Mouse (Mus musculus) liver, embryonic 13.5 days (tissue): ENCODE data around the gene Acvr1b. TPM values are rescaled to one million over a fixed set of nuclear protein-coding genes. Genes with fewer than 3 reads are reported as not detected.
A peak's percentile ranks its signal among the peaks of the same experiment; 100 is the strongest.

Source experiments
- ATAC-seq: fragments of 200-750 bp; cut with Nextera tagmentation; 2 replicates; pipeline ENCODE4 v1.8.0; 2017; ENCODE audit warnings: low read depth, mild to moderate bottlenecking, moderate number of reproducible peaks, moderate library complexity
- DNase-seq: peaks from one replicate; pipeline ENCODE4 v3.0.0; 2022
- H3K27ac ChIP-seq: fragments of 300-500 bp; sonication (generic); 2 replicates; pipeline ENCODE4 v1.5.1; 2015; ENCODE audit warnings: moderate library complexity, mild to moderate bottlenecking, inconsistent platforms
- H3K27me3 ChIP-seq: fragments of 300-500 bp; sonication (generic); 2 replicates; pipeline ENCODE4 v1.6.1; 2015; ENCODE audit warnings: mild to moderate bottlenecking, inconsistent platforms
- H3K36me3 ChIP-seq: fragments of 300-500 bp; sonication (generic); 2 replicates; pipeline ENCODE4 v1.6.1; 2015; ENCODE audit warnings: mild to moderate bottlenecking, inconsistent platforms
- H3K4me1 ChIP-seq: fragments of 300-500 bp; sonication (generic); replicated peaks from 2 replicates; pipeline ENCODE4 v1.6.1; 2015; ENCODE audit warnings: inconsistent platforms
- H3K4me2 ChIP-seq: fragments of 300-500 bp; sonication (generic); 2 replicates; pipeline ENCODE4 v1.6.1; 2015; ENCODE audit warnings: inconsistent platforms, mild to moderate bottlenecking, moderate library complexity
- H3K4me3 ChIP-seq: fragments of 300-500 bp; sonication (generic); replicated peaks from 2 replicates; pipeline ENCODE4 v1.5.1; 2015; ENCODE audit warnings: mild to moderate bottlenecking, inconsistent platforms
- H3K9ac ChIP-seq: fragments of 300-500 bp; sonication (generic); 2 replicates; pipeline ENCODE4 v1.6.1; 2015; ENCODE audit warnings: mild to moderate bottlenecking, inconsistent platforms
- H3K9me3 ChIP-seq: fragments of 300-500 bp; sonication (generic); replicated peaks from 2 replicates; pipeline ENCODE4 v1.6.1; 2016; ENCODE audit warnings: inconsistent platforms
- WGBS: fragments of 180-500 bp; shearing (Covaris S2); methylation state at CpG from one replicate; pipeline ENCODE4 v1.1.7; 2015; ENCODE audit not compliant: insufficient replicate concordance; 5-methylcytosine and 5-hydroxymethylcytosine counted together
- polyA plus RNA-seq: library from polyadenylated mRNA; unstranded; fragments of >200 nt; fragmentation: Nextera tagmentation; extraction: Ambion mirVana; gene quantifications from 2 replicates; pipeline ENCODE4 v1.2.1, GENCODE M21; 2015

The Acvr1b gene
- polyA plus RNA-seq, 1 experiment from 2014 or later: 1.0 TPM

DNA sequence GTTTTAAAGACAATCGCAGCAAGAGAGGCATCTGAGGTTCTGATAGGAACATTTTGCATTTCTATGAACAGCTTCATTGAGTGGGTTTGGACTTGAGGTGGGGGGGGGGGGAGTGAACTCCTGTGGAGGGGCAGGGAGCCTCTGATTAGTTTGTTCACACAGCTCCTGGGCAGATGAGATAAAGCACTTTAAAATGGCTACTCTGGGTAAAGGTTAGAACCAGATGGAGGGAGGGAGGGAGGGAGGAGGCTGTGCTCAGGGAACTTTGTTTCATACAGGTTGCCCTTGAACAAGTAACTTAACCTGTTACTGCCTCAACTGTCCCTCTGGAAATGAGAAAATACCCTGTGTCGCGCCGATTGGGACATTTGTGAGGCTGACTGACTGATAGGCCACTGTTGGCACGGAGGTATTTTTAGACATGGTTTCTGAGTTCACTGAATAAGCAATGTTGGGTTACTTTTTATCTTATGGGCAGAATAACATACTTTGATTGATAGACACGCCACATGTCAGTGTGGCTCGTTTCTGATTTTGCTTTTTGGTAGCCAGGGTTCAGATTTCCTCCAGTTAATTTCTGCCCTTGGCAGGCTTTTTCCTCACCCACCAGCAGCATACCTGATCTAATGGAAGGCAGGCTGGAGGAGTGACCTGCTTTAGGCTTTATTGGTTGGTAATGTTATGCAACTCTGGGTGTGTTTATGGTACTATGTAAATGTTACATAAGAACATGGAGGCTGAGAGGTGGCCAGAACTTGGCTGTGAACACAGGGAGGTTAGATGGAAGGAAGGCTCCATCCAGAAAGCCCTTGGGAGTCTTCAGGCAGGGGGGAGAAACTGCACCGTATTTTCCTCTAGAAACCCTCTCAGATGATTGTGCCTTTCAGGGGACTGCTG, 3.2 kb downstream of the Acvr1b start:
- no peaks in the 10 kb centered on the region for H3K9me3 ChIP-seq
- 0 out of 2 replicates have a peak overlapping the region, but pooled peaks have one; percentile 23 for H3K9ac ChIP-seq
- peaks cover 74% of the 10 kb centered on the region for H3K4me1 ChIP-seq
- WGBS: 9% methylated on average over 8 of the region's 8 CpGs
- H3K27ac ChIP-seq: peak overlapping the region; percentile 65
- ATAC-seq (peak; percentile 38), DNase-seq (no peak)
- H3K4me3 ChIP-seq: no peak overlapping the region
- peak overlapping the region; percentile 92 for H3K4me2 ChIP-seq
- H3K27me3 ChIP-seq: peaks cover 28% of the 10 kb centered on the region
- H3K36me3 ChIP-seq: no peaks in the 10 kb centered on the region

DNA sequence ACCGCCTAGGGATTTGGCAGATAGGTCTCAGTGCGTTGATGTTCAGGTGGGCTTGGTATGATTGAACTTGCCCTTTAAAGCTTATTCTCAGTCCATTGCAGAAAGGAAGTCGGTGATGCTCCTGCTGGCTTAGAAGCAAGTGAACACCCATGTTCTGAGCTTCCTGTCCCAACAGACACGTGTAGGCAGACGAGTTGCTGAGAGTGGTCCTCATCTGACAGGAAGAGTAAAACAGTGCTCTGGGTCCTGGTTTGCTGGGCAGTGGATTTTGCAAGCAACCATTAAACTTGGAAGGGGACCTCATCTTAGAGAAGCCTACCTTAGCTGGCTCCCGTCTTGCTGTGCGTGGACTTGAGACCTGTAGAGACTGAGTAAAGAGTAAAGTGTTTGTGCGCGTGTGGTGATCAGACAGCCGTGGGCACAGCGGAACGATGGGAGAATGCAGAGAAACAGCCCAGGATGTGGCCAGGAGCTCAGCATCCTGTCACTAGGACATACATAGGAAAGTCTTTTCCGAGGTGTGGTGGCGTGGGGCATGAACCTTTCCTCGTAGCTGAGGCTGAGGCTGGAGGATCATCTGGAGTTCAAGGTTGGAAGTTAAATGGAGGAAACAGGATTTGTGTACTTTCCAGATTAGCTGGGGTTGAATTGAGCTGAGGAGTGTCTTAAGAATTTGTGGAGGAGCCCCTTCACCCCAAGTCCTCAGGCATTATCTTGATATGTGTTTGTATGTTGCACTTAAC, 6.7 kb downstream of the Acvr1b start:
- Histone ChIP-seq H3K27ac (no peak overlapping the region), H3K4me3 (no peak overlapping the region), H3K9ac (no peak overlapping the region), H3K27me3 (peaks cover 13% of the 10 kb centered on the region; the same call in 1 of the 2 replicates), H3K4me1 (peaks cover 54% of the 10 kb centered on the region), H3K9me3 (peaks cover 2% of the 10 kb centered on the region; the same call in 1 of the 2 replicates), H3K4me2 (no peak overlapping the region), H3K36me3 (peaks cover 2% of the 10 kb centered on the region; the same call in 1 of the 2 replicates)
- ATAC-seq: no peak
- DNase-seq: no peak
- WGBS: 50% methylated on average over 15 of the region's 15 CpGs

DNA sequence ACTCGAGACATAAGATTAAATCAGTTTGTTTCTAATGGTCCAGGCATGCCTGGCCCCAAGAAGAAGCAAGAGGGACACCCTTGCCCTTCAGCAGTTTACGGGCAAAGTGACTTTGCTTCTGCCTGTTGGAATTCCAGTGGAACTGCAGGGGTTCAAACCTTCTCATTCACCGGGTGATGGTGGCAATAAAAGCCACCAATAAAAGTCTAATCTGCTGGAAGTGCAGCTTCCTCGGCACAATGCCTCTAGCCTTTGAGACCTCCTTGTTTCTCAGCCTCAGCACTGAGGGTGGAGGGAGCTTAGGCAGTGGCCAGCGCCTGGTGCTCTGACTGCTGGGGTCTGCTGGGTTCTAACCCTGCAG, 7.2 kb downstream of the Acvr1b start:
- Histone ChIP-seq H3K4me1 (peaks cover 49% of the 10 kb centered on the region), H3K9ac (no peak overlapping the region), H3K9me3 (peaks cover 4% of the 10 kb centered on the region; the same call in 1 of the 2 replicates), H3K4me2 (no peak overlapping the region), H3K4me3 (no peak overlapping the region), H3K36me3 (peaks cover 4% of the 10 kb centered on the region; the same call in 1 of the 2 replicates), H3K27me3 (peaks cover 7% of the 10 kb centered on the region; the same call in 1 of the 2 replicates), H3K27ac (no peak overlapping the region)
- DNase-seq (no peak), ATAC-seq (no peak)
- 43% methylated on average over 5 of the region's 5 CpGs for WGBS

DNA sequence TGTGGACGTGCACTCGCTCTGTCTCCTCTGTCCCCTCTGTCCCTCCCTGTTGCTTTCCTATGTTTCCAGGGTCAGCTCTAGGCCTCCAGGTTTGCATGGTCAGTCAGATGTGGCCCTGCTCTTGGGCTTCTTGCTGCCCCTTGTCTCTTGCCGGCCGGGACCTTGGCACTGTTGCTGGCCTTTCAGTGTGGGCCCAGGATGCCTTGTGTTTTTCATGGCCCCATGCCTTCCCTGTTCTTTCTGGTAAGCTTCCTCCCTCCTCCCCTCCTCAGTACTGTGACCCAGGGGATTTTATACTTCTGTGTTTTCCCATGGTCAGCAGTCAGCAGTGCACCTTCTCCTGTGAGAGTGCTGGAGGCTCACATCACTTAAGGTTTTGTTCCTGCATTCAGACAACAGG, 7.6 kb downstream of the Acvr1b start:
- no peak overlapping the region for H3K27ac ChIP-seq
- no peak overlapping the region for H3K9ac ChIP-seq
- ATAC-seq: no peak
- H3K4me2 ChIP-seq: no peak overlapping the region
- H3K9me3 ChIP-seq: peaks cover 4% of the 10 kb centered on the region; the same call in 1 of the 2 replicates
- WGBS: 59% methylated on average over 4 of the region's 4 CpGs
- peaks cover 7% of the 10 kb centered on the region; the same call in 1 of the 2 replicates for H3K27me3 ChIP-seq
- no peak for DNase-seq
- H3K36me3 ChIP-seq: peaks cover 4% of the 10 kb centered on the region; the same call in 1 of the 2 replicates
- H3K4me3 ChIP-seq: no peak overlapping the region
- peaks cover 44% of the 10 kb centered on the region for H3K4me1 ChIP-seq

DNA sequence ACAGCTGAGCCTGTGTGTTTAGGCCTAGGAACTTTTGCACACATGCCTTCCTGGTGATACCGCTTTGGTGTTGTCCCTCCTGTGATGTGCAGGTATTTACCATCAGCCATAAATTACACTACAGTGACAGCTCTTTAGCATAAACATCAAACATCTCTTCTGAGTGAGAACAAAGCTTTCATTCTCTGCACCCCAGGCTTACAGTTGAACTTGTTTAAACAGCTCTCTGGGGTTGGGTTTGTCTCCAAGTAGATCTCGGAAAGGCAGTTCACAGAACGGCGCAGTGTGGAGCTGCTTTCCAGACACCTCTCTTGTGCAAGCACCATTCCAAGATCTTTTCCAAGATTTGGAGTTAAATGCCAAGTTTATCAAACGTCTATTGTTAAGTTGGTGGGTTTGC, 8.8 kb downstream of the Acvr1b start:
- no peak overlapping the region for H3K27ac ChIP-seq
- 66% methylated on average over 5 of the region's 5 CpGs for WGBS

DNA sequence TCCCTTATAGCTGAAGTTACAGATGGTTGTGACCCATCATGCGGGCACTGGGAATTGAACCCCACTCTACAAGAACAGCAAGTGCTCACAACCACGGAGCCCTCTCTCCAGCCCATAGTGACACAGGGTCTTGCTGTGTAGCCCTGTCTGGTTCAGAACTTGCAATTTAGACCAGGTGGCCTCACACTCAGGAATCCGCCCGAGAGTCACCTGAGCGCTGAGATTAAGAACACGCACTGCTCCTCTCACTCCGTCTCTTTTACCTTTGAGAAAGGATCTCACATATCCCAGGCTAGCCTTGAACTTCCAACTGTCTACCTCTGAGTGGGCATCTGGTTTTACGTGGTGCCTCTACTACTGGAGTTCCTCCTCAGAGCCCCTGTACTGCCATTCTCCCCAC, 10.4 kb downstream of the Acvr1b start:
- no peak overlapping the region for H3K4me2 ChIP-seq
- no peak overlapping the region for H3K4me3 ChIP-seq
- ATAC-seq (no peak), DNase-seq (no peak)
- H3K36me3 ChIP-seq: peaks cover 4% of the 10 kb centered on the region; the same call in 1 of the 2 replicates
- H3K4me1 ChIP-seq: peaks cover 24% of the 10 kb centered on the region
- peaks cover 4% of the 10 kb centered on the region; the same call in 1 of the 2 replicates for H3K9me3 ChIP-seq
- H3K27ac ChIP-seq: no peak overlapping the region
- peaks cover 4% of the 10 kb centered on the region; the same call in 1 of the 2 replicates for H3K27me3 ChIP-seq
- 85% methylated on average over 8 of the region's 8 CpGs for WGBS
- H3K9ac ChIP-seq: no peak overlapping the region

More for the DNA sequence above, 8.8 kb downstream of the Acvr1b start:
- H3K4me2 ChIP-seq: no peak overlapping the region
- H3K4me3 ChIP-seq: no peak overlapping the region
- H3K9ac ChIP-seq: no peak overlapping the region
- H3K27me3 ChIP-seq: peaks cover 7% of the 10 kb centered on the region; the same call in 1 of the 2 replicates
- H3K36me3 ChIP-seq: peaks cover 4% of the 10 kb centered on the region; the same call in 1 of the 2 replicates
- ATAC-seq (no peak), DNase-seq (no peak)
- H3K4me1 ChIP-seq: peaks cover 33% of the 10 kb centered on the region
- peaks cover 4% of the 10 kb centered on the region; the same call in 1 of the 2 replicates for H3K9me3 ChIP-seq

DNA sequence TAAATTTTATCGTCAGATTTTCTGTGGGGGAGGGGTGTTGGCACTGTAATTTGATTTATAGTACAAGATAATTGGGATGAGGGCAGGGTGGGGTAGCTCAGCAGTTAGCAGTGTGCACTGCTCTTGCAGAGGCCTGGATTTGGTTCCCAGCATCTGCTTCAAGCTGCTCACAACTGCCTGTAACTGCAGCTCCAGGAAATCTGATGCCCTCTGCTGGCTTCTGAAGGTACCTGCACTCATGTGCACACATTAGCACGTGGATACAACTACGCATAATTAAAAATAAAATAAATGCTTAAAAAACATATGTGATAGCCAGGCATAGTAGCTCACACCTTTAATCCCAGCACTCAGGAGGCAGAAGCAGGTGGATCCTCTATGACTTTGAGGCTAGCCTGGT, 11.7 kb downstream of the Acvr1b start:
- H3K9ac ChIP-seq: no peak overlapping the region
- peaks cover 4% of the 10 kb centered on the region; the same call in 1 of the 2 replicates for H3K9me3 ChIP-seq
- H3K27me3 ChIP-seq: no peaks in the 10 kb centered on the region
- no peak overlapping the region for H3K27ac ChIP-seq
- no peak overlapping the region for H3K4me3 ChIP-seq
- ATAC-seq (no peak), DNase-seq (no peak)
- peaks cover 4% of the 10 kb centered on the region; the same call in 1 of the 2 replicates for H3K36me3 ChIP-seq
- 82% methylated on average over 3 of the region's 3 CpGs for WGBS
- H3K4me2 ChIP-seq: no peak overlapping the region
- peaks cover 26% of the 10 kb centered on the region for H3K4me1 ChIP-seq

DNA sequence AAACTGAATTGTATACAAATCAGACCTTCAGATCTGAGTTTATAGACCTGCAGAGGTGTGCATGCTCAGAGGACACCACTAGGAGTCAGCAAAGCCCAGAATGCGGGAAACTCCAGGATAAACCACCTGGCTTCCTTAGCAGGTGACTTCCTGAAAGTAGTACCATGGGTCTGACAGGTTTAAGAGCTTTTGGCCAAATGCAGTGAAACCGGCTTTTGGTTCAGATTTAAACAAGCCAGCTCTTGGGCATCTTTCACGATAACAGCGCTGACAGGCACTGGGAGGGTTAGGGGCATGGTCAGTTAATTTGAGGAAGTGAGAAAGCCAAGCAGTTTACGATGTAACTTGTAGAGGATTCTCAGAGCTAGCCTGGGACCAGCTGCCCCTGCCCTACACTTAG, 14.0 kb downstream of the Acvr1b start:
- Histone ChIP-seq H3K36me3 (peaks cover 4% of the 10 kb centered on the region; the same call in 1 of the 2 replicates), H3K27ac (no peak overlapping the region), H3K27me3 (no peaks in the 10 kb centered on the region), H3K9me3 (peaks cover 4% of the 10 kb centered on the region; the same call in 1 of the 2 replicates), H3K4me1 (peaks cover 40% of the 10 kb centered on the region), H3K9ac (no peak overlapping the region), H3K4me2 (no peak overlapping the region), H3K4me3 (no peak overlapping the region)
- 25% methylated on average over 5 of the region's 5 CpGs for WGBS
- DNase-seq: no peak
- no peak for ATAC-seq

DNA sequence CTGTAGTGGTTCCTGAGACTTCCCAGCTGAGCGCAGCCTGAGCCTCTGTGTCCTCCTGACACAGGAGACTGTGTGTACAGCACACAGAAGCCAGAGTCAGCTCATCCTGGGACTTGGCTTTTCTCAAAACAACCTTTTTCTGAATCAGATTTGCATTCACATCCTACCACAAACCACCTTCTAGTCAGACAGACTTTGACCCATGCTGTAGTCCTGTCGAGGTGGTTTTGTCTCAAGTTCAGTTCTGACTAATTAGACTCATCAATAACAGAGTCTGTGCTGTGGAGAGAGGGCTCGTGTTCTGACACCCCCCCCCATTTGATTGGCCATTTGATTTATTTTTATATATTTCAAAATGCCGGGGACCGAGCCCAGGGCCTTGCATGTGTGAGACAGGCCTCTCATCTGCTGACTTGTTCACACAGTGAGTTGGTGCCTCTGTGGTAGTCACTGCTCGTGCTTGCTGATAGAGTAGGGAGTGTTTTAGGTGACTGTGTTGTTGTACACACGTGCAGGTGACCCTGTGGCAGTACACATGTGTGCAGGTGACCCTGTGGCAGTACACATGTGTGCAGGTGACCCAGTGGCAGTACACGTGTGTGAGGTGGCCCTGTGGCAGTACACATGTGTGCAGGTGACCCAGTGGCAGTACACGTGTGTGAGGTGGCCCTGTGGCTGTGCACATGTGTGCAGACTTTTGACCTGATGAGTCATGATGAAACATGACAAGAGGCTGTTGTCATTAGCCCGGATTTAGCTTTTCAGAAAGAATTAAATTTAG, 16.3 kb downstream of the Acvr1b start:
- no peak overlapping the region; the same call in 1 of the 2 replicates for H3K27ac ChIP-seq
- H3K4me2 ChIP-seq: no peak overlapping the region
- no peak for DNase-seq
- no peak for ATAC-seq
- H3K4me3 ChIP-seq: no peak overlapping the region
- WGBS: 49% methylated on average over 10 of the region's 10 CpGs
- no peak overlapping the region for H3K9ac ChIP-seq
- H3K4me1 ChIP-seq: peaks cover 62% of the 10 kb centered on the region
- no peaks in the 10 kb centered on the region for H3K27me3 ChIP-seq
- peaks cover 10% of the 10 kb centered on the region; the same call in 1 of the 2 replicates for H3K36me3 ChIP-seq
- peaks cover 4% of the 10 kb centered on the region; the same call in 1 of the 2 replicates for H3K9me3 ChIP-seq

DNA sequence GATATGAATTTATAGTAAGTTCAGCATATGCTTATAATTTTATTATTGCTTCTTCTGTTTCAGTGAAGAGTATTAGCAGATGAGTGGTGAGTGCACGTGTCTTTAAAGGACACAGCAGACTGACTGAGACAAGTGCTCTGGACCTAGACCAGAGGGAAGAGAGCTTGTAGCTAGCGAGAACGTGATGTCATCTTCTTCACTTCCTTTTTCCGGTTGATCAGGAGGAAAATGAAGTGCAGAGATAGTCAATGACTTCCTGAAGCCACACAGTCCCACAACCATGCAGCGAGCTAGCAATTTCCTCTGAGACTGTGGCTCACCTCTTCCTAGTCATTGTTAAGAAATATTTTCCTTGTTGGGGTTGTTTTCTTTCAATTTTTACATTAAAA, 16.9 kb downstream of the Acvr1b start:
- peaks cover 12% of the 10 kb centered on the region; the same call in 1 of the 2 replicates for H3K36me3 ChIP-seq
- no peak overlapping the region for H3K4me3 ChIP-seq
- H3K9me3 ChIP-seq: no peaks in the 10 kb centered on the region
- WGBS: 26% methylated on average over 5 of the region's 5 CpGs
- ATAC-seq (no peak), DNase-seq (no peak)
- no peak overlapping the region for H3K4me2 ChIP-seq
- H3K27me3 ChIP-seq: no peaks in the 10 kb centered on the region
- H3K27ac ChIP-seq: no peak overlapping the region
- peaks cover 68% of the 10 kb centered on the region for H3K4me1 ChIP-seq
- no peak overlapping the region for H3K9ac ChIP-seq
